Mouse (Mus musculus): Measurements from ENCODE around the gene Cox8b.

DNA sequence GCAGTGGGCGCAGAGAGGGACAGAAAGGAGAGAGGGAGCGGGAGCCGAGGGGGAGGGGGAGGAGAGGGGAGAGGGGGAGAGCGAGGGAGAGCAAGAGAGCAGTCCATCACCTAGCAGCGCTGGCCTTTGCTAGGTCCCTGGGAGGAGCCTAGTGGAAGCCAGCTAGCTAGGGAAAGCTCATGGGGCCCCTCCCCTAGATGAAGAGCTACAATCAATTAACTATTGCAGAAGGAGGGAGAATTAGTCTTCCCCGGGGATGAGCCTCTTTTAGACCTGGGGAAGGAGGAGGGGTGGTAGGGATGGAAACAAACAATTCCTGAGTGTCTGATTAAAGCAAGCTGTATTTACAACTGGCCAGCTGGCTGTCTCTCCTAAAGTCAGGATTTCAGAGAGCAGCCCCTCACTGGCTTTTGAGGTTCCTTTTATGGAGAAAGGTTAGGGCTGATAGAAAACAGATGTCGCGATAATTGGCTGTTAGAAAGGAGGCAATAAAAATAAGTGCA is 39.5 kb upstream of the Cox8b start:
- TF ChIP-seq CTCF (IDR thresholded peaks at IDR 0.05; ENCODE audit: low read depth) (no peak), EP300 (IDR thresholded peaks at IDR 0.05; ENCODE audit: low read depth) (no peak)

Measured in liver, postnatal 0 days (tissue).